Mouse (Mus musculus) layer of hippocampus, adult 11-12 months (tissue): ENCODE measurements around the gene Macrod2.

ENCODE experiments used
- DNase-seq: peaks from one replicate; pipeline ENCODE4 v3.0.0; 2022; ENCODE audit warnings: low spot score

Macrod2 gene

GRCm38 (mm10) chr2:140811693-140812092 lies 416.6 kb downstream of the Macrod2 start:
- no peak for DNase-seq

- DNase-seq = no peak
Observed at GRCm38 (mm10) chr2:140819391-140820120, 424.4 kb downstream of the Macrod2 start.

GRCm38 (mm10) chr2:140822378-140822777 lies 427.3 kb downstream of the Macrod2 start:
- peak; percentile 21 for DNase-seq

GRCm38 (mm10) chr2:140826241-140826640 lies 431.1 kb downstream of the Macrod2 start:
- no peak for DNase-seq

- no peak for DNase-seq
Observed at GRCm38 (mm10) chr2:140828859-140829258, 433.8 kb downstream of the Macrod2 start.

- DNase-seq = no peak
Observed at GRCm38 (mm10) chr2:140830086-140830485, 435.0 kb downstream of the Macrod2 start.

GRCm38 (mm10) chr2:140839371-140839770 lies 444.3 kb downstream of the Macrod2 start:
- no peak for DNase-seq

GRCm38 (mm10) chr2:140839880-140840279 lies 444.8 kb downstream of the Macrod2 start:
- DNase-seq = peak; percentile 25

GRCm38 (mm10) chr2:140844030-140844429 lies 448.9 kb downstream of the Macrod2 start:
- no peak for DNase-seq

- no peak for DNase-seq
Observed at GRCm38 (mm10) chr2:140847817-140848428, 452.8 kb downstream of the Macrod2 start.

- no peak for DNase-seq
Observed at GRCm38 (mm10) chr2:140853538-140853937, 458.4 kb downstream of the Macrod2 start.

- no peak for DNase-seq
Observed at GRCm38 (mm10) chr2:140861356-140861755, 466.2 kb downstream of the Macrod2 start.

GRCm38 (mm10) chr2:140862736-140863135 lies 467.6 kb downstream of the Macrod2 start:
- DNase-seq = no peak

GRCm38 (mm10) chr2:140865636-140866035 lies 470.5 kb downstream of the Macrod2 start:
- no peak for DNase-seq

- peak; percentile 49 for DNase-seq
Observed at GRCm38 (mm10) chr2:140867116-140867515, 472.0 kb downstream of the Macrod2 start.

- DNase-seq = no peak
Observed at GRCm38 (mm10) chr2:140885176-140885575, 490.1 kb downstream of the Macrod2 start.

- DNase-seq = no peak
Observed at GRCm38 (mm10) chr2:140890683-140891082, 495.6 kb downstream of the Macrod2 start.

- DNase-seq = no peak
Observed at GRCm38 (mm10) chr2:140896396-140897082, 501.4 kb downstream of the Macrod2 start.

- DNase-seq = no peak
Observed at GRCm38 (mm10) chr2:140898408-140898985, 503.4 kb downstream of the Macrod2 start.

GRCm38 (mm10) chr2:140905331-140905730 lies 510.2 kb downstream of the Macrod2 start:
- DNase-seq = no peak

- DNase-seq = no peak
Observed at GRCm38 (mm10) chr2:140906123-140906522, 511.0 kb downstream of the Macrod2 start.

GRCm38 (mm10) chr2:140911463-140911862 lies 516.4 kb downstream of the Macrod2 start:
- no peak for DNase-seq

- DNase-seq = no peak
Observed at GRCm38 (mm10) chr2:140912179-140912578, 517.1 kb downstream of the Macrod2 start.
